Mouse (Mus musculus): Measurements from ENCODE around the gene Sh3gl2. TPM values are rescaled to one million over a fixed set of nuclear protein-coding genes. Genes with fewer than 3 reads are reported as not detected.

Sh3gl2 gene
- total and polyA plus RNA-seq, 3 experiments, result not detected

- dilution Hi-C loops (cut with MboI; ENCODE audit: extremely low pct_ligation_motif_present, extremely low pct_unique_long_range_greater_than_20kb, low sequenced_read_pairs) (no loop called here), in situ Hi-C loops (cut with MboI; ENCODE audit: low pct_ligation_motif_present, low pct_unique_long_range_greater_than_20kb, low sequenced_read_pairs) (no loop called here)
- Histone ChIP-seq H3K9ac (ENCODE audit: insufficient read depth, low read depth) (no peak overlapping the region), H3K4me1 (ENCODE audit: control insufficient read depth in 1 of 2, insufficient read depth in 2 of 2) (no peaks in the 10 kb centered on the region), H3K9me3 (replicated peaks; ENCODE audit: low read length) (peaks cover 40% of the 10 kb centered on the region), H3K36me3 (replicated peaks in 1 of 2; ENCODE audit: control insufficient read depth in 1 of 2, insufficient read depth in 1 of 2, low read length in 1 of 2) (no peaks in the 10 kb centered on the region), H3K27ac (ENCODE audit: insufficient read depth, low read depth) (no peak overlapping the region), H3K27me3 (replicated peaks) (no peaks in the 10 kb centered on the region), H3K4me2 (ENCODE audit: insufficient read depth, low read depth, poor library complexity, severe bottlenecking) (no peak overlapping the region), H3K4me3 (replicated peaks in 1 of 3; ENCODE audit: low read depth in 2 of 3, low read length in 2 of 3, poor library complexity in 1 of 3) (no peak overlapping the region), H3K79me2 (replicated peaks; ENCODE audit: control insufficient read depth, extremely low read depth, insufficient read depth, poor library complexity, severe bottlenecking) (no peaks in the 10 kb centered on the region)
- TF ChIP-seq POLR2A (IDR thresholded peaks at IDR 0.05; ENCODE audit: low read depth, low read length) (no peak), MYC (IDR thresholded peaks at IDR 0.05; ENCODE audit: low read depth, low read length) (no peak), USF2 (conservative IDR thresholded peaks at IDR 0.05; ENCODE audit: low read depth, low read length) (no peak), CHD2 (IDR thresholded peaks at IDR 0.05; ENCODE audit: low read length) (no peak), ELF1 (IDR thresholded peaks at IDR 0.05; ENCODE audit: low read depth, low read length) (no peak)
- no peak for DNase-seq (ENCODE audit: extremely low read depth)
Observed at GRCm38 (mm10) chr4:85293368-85293767, 88.4 kb downstream of the Sh3gl2 start.

DNA sequence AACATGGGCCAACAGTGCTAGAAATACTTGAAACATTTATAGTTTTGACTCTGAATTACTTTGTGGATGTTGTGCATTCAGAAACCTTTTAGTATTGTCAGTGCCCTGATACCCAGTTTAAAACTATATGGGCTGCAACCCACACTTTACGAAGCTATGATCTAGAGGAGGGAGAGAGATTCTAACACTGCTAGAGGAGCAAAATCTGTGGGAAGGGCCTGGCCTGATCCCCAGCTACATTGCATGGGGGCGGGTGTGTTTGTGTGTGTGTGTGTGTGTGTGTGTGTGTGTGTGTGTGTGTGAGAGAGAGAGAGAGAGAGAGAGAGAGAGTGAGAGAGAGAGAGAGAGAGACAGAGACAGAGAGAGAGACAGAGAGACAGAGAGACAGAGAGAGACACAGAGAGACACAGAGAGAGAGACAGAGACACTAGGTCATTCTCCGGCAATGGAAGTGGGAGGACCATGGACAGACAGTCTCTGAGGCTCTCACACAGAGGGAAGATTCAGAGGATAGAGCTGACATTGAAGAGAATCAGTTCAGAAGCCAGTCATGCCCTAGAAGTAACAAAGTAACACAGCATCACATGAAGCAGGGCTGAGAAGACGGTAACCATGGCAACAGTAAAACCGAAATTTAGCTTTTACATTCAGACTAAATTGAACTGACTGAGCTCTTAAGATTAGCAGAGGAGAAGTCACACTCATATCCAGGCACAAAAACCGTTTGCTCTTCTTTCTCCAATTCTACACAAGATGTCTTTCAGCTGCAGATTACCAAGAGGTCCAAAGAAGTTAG, 95.9 kb downstream of the Sh3gl2 start:
- H3K79me2 ChIP-seq (replicated peaks; ENCODE audit: control insufficient read depth, extremely low read depth, insufficient read depth, poor library complexity, severe bottlenecking), result no peaks in the 10 kb centered on the region
- H3K9ac ChIP-seq (ENCODE audit: insufficient read depth, low read depth), result no peak overlapping the region
- DNase-seq (ENCODE audit: extremely low read depth), result no peak
- dilution Hi-C loops (cut with MboI; ENCODE audit: extremely low pct_ligation_motif_present, extremely low pct_unique_long_range_greater_than_20kb, low sequenced_read_pairs) (no loop called here), in situ Hi-C loops (cut with MboI; ENCODE audit: low pct_ligation_motif_present, low pct_unique_long_range_greater_than_20kb, low sequenced_read_pairs) (no loop called here)
- H3K27ac ChIP-seq (ENCODE audit: insufficient read depth, low read depth), result no peak overlapping the region
- TF ChIP-seq MXI1 (IDR thresholded peaks at IDR 0.05; ENCODE audit: low read depth, low read length) (no peak), POLR2A (IDR thresholded peaks at IDR 0.05; ENCODE audit: low read depth, low read length) (no peak), MAFK (IDR thresholded peaks at IDR 0.05; ENCODE audit: insufficient replicate concordance, low read length) (no peak), GABPA (IDR thresholded peaks at IDR 0.05; ENCODE audit: insufficient replicate concordance, low read depth, low read length) (no peak)
- peaks cover 44% of the 10 kb centered on the region for H3K9me3 ChIP-seq (replicated peaks; ENCODE audit: low read length)
- H3K4me2 ChIP-seq (ENCODE audit: insufficient read depth, low read depth, poor library complexity, severe bottlenecking), result no peak overlapping the region
- H3K4me3 ChIP-seq (replicated peaks in 1 of 3; ENCODE audit: low read depth in 2 of 3, low read length in 2 of 3, poor library complexity in 1 of 3), result no peak overlapping the region
- no peaks in the 10 kb centered on the region for H3K36me3 ChIP-seq (replicated peaks in 1 of 2; ENCODE audit: control insufficient read depth in 1 of 2, insufficient read depth in 1 of 2, low read length in 1 of 2)
- H3K27me3 ChIP-seq (replicated peaks), result no peaks in the 10 kb centered on the region
- no peaks in the 10 kb centered on the region for H3K4me1 ChIP-seq (ENCODE audit: control insufficient read depth in 1 of 2, insufficient read depth in 2 of 2)

DNA sequence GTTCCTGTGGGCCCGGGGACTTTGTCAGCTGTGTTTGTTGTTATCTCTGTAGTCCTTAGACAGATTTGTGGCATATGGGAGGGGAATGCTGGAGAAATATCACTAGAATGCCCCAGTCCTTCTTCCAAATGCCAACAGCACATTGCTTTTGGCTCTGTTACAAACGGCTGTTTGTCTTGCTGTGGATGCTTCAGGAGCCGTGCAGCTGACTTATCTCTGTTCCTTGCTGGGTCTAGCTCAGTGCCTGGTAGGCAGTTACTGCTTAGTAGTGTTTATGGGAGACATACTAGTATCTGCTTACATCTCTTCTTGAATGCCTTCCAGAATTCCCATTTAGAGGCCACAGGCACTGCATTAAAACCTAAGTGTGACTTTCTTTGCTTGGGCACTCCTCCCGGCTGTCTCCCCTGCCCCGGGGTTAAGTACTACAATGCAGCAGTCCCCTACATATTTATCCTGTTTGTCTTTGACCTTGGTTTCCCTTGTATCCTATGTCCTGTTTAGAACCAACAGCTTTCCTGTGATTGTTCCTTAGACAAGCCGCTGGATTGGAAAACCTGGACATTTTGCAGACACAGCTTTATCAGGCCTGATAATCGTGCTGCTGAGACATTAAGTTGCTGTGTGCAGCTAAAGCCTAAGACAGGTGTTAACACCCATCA, 101.1 kb downstream of the Sh3gl2 start:
- in situ Hi-C loops (cut with MboI; ENCODE audit: low pct_ligation_motif_present, low pct_unique_long_range_greater_than_20kb, low sequenced_read_pairs), result no loop called here
- Histone ChIP-seq H3K9ac (ENCODE audit: insufficient read depth, low read depth) (no peak overlapping the region), H3K36me3 (replicated peaks in 1 of 2; ENCODE audit: control insufficient read depth in 1 of 2, insufficient read depth in 1 of 2, low read length in 1 of 2) (no peaks in the 10 kb centered on the region), H3K4me3 (replicated peaks in 1 of 3; ENCODE audit: low read depth in 2 of 3, low read length in 2 of 3, poor library complexity in 1 of 3) (no peak overlapping the region), H3K27me3 (replicated peaks) (no peaks in the 10 kb centered on the region), H3K79me2 (replicated peaks; ENCODE audit: control insufficient read depth, extremely low read depth, insufficient read depth, poor library complexity, severe bottlenecking) (no peaks in the 10 kb centered on the region), H3K4me1 (ENCODE audit: control insufficient read depth in 1 of 2, insufficient read depth in 2 of 2) (no peaks in the 10 kb centered on the region), H3K9me3 (replicated peaks; ENCODE audit: low read length) (peaks cover 52% of the 10 kb centered on the region), H3K4me2 (ENCODE audit: insufficient read depth, low read depth, poor library complexity, severe bottlenecking) (no peak overlapping the region), H3K27ac (ENCODE audit: insufficient read depth, low read depth) (no peak overlapping the region)
- no peak for DNase-seq (ENCODE audit: extremely low read depth)
- dilution Hi-C loops (cut with MboI; ENCODE audit: extremely low pct_ligation_motif_present, extremely low pct_unique_long_range_greater_than_20kb, low sequenced_read_pairs), result no loop called here
- TF ChIP-seq E2F4 (IDR thresholded peaks at IDR 0.05; ENCODE audit: insufficient replicate concordance, low read depth, low read length) (no peak), SMC3 (IDR thresholded peaks at IDR 0.05; ENCODE audit: low read depth, low read length) (no peak), BHLHE40 (IDR thresholded peaks at IDR 0.05; ENCODE audit: low read depth, low read length) (no peak), USF1 (IDR thresholded peaks at IDR 0.05; ENCODE audit: low read depth, low read length) (no peak), RCOR1 (conservative IDR thresholded peaks at IDR 0.05; ENCODE audit: low read depth, low read length) (no peak), TBP (conservative IDR thresholded peaks at IDR 0.05; ENCODE audit: low read depth, low read length) (no peak), ZMIZ1 (IDR thresholded peaks at IDR 0.05; ENCODE audit: low read depth, low read length) (no peak), JUN (IDR thresholded peaks at IDR 0.05; ENCODE audit: insufficient read depth, low read depth, low read length) (no peak), MAFK (IDR thresholded peaks at IDR 0.05; ENCODE audit: insufficient replicate concordance, low read length) (no peak)
